Mouse (Mus musculus): ENCODE measurements around the gene Hoxd4. TPM values are rescaled to one million over a fixed set of nuclear protein-coding genes. Genes with fewer than 3 reads are reported as not detected.

The Hoxd4 gene
- polyA plus RNA-seq, 1 experiment from 2014 or later = 0.39 TPM

GRCm38 (mm10) chr2:74685059-74685603 is 26.6 kb upstream of the Hoxd4 start:
- H3K9me3 ChIP-seq (replicated peaks; ENCODE audit: control insufficient read depth, low read length) = no peaks in the 10 kb centered on the region
- no peak for ATAC-seq (ENCODE audit: insufficient read depth, low FRiP score)
- no peaks in the 10 kb centered on the region for H3K36me3 ChIP-seq (ENCODE audit: control insufficient read depth, insufficient read depth, low read length)
- no peak overlapping the region for H3K4me3 ChIP-seq (replicated peaks; ENCODE audit: low read length)
- H3K4me1 ChIP-seq (ENCODE audit: control insufficient read depth, insufficient read depth, low read length) = peaks cover 10% of the 10 kb centered on the region
- H3K9ac ChIP-seq (ENCODE audit: low read length) = no peak overlapping the region
- no peak overlapping the region for H3K27ac ChIP-seq (ENCODE audit: low read length)
- 14% methylated on average over 4 of the region's 4 CpGs for WGBS
- peaks cover 92% of the 10 kb centered on the region for H3K27me3 ChIP-seq (ENCODE audit: control insufficient read depth, insufficient read depth, low read length)
- no peak overlapping the region for H3K4me2 ChIP-seq (ENCODE audit: low read depth, low read length)

- Histone ChIP-seq H3K27me3 (ENCODE audit: control insufficient read depth, insufficient read depth, low read length) (peaks cover 87% of the 10 kb centered on the region), H3K36me3 (ENCODE audit: control insufficient read depth, insufficient read depth, low read length) (no peaks in the 10 kb centered on the region)
These were observed 25.3 kb upstream of the Hoxd4 start for GRCm38 (mm10) chr2:74686301-74686987.

GRCm38 (mm10) chr2:74686988-74687697 is 24.6 kb upstream of the Hoxd4 start:
- no peak overlapping the region for H3K4me2 ChIP-seq (ENCODE audit: low read depth, low read length)
- no peak overlapping the region for H3K27ac ChIP-seq (ENCODE audit: low read length)
- peaks cover 5% of the 10 kb centered on the region for H3K4me1 ChIP-seq (ENCODE audit: control insufficient read depth, insufficient read depth, low read length)
- peaks cover 87% of the 10 kb centered on the region for H3K27me3 ChIP-seq (ENCODE audit: control insufficient read depth, insufficient read depth, low read length)
- H3K36me3 ChIP-seq (ENCODE audit: control insufficient read depth, insufficient read depth, low read length) = no peaks in the 10 kb centered on the region
- no peaks in the 10 kb centered on the region for H3K9me3 ChIP-seq (replicated peaks; ENCODE audit: control insufficient read depth, low read length)
- no peak overlapping the region for H3K4me3 ChIP-seq (replicated peaks; ENCODE audit: low read length)
- WGBS = 2% methylated on average over 27 of the region's 27 CpGs
- H3K9ac ChIP-seq (ENCODE audit: low read length) = no peak overlapping the region
- no peak for ATAC-seq (ENCODE audit: insufficient read depth, low FRiP score)

More at GRCm38 (mm10) chr2:74686301-74686987, 25.3 kb upstream of the Hoxd4 start:
- no peak overlapping the region for H3K4me3 ChIP-seq (replicated peaks; ENCODE audit: low read length)
- peaks cover 10% of the 10 kb centered on the region for H3K4me1 ChIP-seq (ENCODE audit: control insufficient read depth, insufficient read depth, low read length)
- H3K27ac ChIP-seq (ENCODE audit: low read length) = no peak overlapping the region
- no peak for ATAC-seq (ENCODE audit: insufficient read depth, low FRiP score)
- 6% methylated on average over 17 of the region's 17 CpGs for WGBS
- H3K9me3 ChIP-seq (replicated peaks; ENCODE audit: control insufficient read depth, low read length) = no peaks in the 10 kb centered on the region
- H3K4me2 ChIP-seq (ENCODE audit: low read depth, low read length) = no peak overlapping the region
- H3K9ac ChIP-seq (ENCODE audit: low read length) = no peak overlapping the region

- WGBS = 2% methylated on average over 31 of the region's 31 CpGs
- Histone ChIP-seq H3K4me1 (ENCODE audit: control insufficient read depth, insufficient read depth, low read length) (peaks cover under 1% of the 10 kb centered on the region), H3K27ac (ENCODE audit: low read length) (no peak overlapping the region), H3K9ac (ENCODE audit: low read length) (no peak overlapping the region), H3K36me3 (ENCODE audit: control insufficient read depth, insufficient read depth, low read length) (no peaks in the 10 kb centered on the region), H3K4me2 (ENCODE audit: low read depth, low read length) (no peak overlapping the region), H3K9me3 (replicated peaks; ENCODE audit: control insufficient read depth, low read length) (no peaks in the 10 kb centered on the region), H3K4me3 (replicated peaks; ENCODE audit: low read length) (no peak overlapping the region), H3K27me3 (ENCODE audit: control insufficient read depth, insufficient read depth, low read length) (peaks cover 86% of the 10 kb centered on the region)
- no peak for ATAC-seq (ENCODE audit: insufficient read depth, low FRiP score)
These were observed 23.8 kb upstream of the Hoxd4 start for GRCm38 (mm10) chr2:74687698-74688555.

- ATAC-seq (ENCODE audit: insufficient read depth, low FRiP score) = no peak
- no peaks in the 10 kb centered on the region for H3K9me3 ChIP-seq (replicated peaks; ENCODE audit: control insufficient read depth, low read length)
- peaks cover 86% of the 10 kb centered on the region for H3K27me3 ChIP-seq (ENCODE audit: control insufficient read depth, insufficient read depth, low read length)
- H3K36me3 ChIP-seq (ENCODE audit: control insufficient read depth, insufficient read depth, low read length) = no peaks in the 10 kb centered on the region
- no peak overlapping the region for H3K9ac ChIP-seq (ENCODE audit: low read length)
- H3K4me3 ChIP-seq (replicated peaks; ENCODE audit: low read length) = no peak overlapping the region
- H3K4me2 ChIP-seq (ENCODE audit: low read depth, low read length) = no peak overlapping the region
- H3K4me1 ChIP-seq (ENCODE audit: control insufficient read depth, insufficient read depth, low read length) = no peaks in the 10 kb centered on the region; the same call in 1 of the 2 replicates
- 5% methylated on average over 12 of the region's 12 CpGs for WGBS
- H3K27ac ChIP-seq (ENCODE audit: low read length) = no peak overlapping the region
These were observed 22.7 kb upstream of the Hoxd4 start for GRCm38 (mm10) chr2:74688795-74689573.

GRCm38 (mm10) chr2:74689574-74690337 is 22.0 kb upstream of the Hoxd4 start:
- Histone ChIP-seq H3K27me3 (ENCODE audit: control insufficient read depth, insufficient read depth, low read length) (peaks cover 86% of the 10 kb centered on the region), H3K36me3 (ENCODE audit: control insufficient read depth, insufficient read depth, low read length) (no peaks in the 10 kb centered on the region), H3K9me3 (replicated peaks; ENCODE audit: control insufficient read depth, low read length) (no peaks in the 10 kb centered on the region), H3K27ac (ENCODE audit: low read length) (no peak overlapping the region), H3K9ac (ENCODE audit: low read length) (no peak overlapping the region), H3K4me3 (replicated peaks; ENCODE audit: low read length) (no peak overlapping the region), H3K4me1 (ENCODE audit: control insufficient read depth, insufficient read depth, low read length) (no peaks in the 10 kb centered on the region; the same call in 1 of the 2 replicates), H3K4me2 (ENCODE audit: low read depth, low read length) (no peak overlapping the region)
- 1% methylated on average over 24 of the region's 24 CpGs for WGBS
- no peak for ATAC-seq (ENCODE audit: insufficient read depth, low FRiP score)

GRCm38 (mm10) chr2:74690338-74690716 is 21.4 kb upstream of the Hoxd4 start:
- Histone ChIP-seq H3K27ac (ENCODE audit: low read length) (no peak overlapping the region), H3K36me3 (ENCODE audit: control insufficient read depth, insufficient read depth, low read length) (no peaks in the 10 kb centered on the region), H3K4me2 (ENCODE audit: low read depth, low read length) (no peak overlapping the region), H3K27me3 (ENCODE audit: control insufficient read depth, insufficient read depth, low read length) (peaks cover 86% of the 10 kb centered on the region), H3K9me3 (replicated peaks; ENCODE audit: control insufficient read depth, low read length) (no peaks in the 10 kb centered on the region), H3K9ac (ENCODE audit: low read length) (no peak overlapping the region), H3K4me3 (replicated peaks; ENCODE audit: low read length) (no peak overlapping the region), H3K4me1 (ENCODE audit: control insufficient read depth, insufficient read depth, low read length) (no peaks in the 10 kb centered on the region; the same call in 1 of the 2 replicates)
- WGBS = 8% methylated on average over 8 of the region's 8 CpGs
- no peak for ATAC-seq (ENCODE audit: insufficient read depth, low FRiP score)

Data from stomach, embryonic 16.5 days (tissue).